15 mouse cellular contexts compared by ENCODE assay signal in the genomic region with DNA sequence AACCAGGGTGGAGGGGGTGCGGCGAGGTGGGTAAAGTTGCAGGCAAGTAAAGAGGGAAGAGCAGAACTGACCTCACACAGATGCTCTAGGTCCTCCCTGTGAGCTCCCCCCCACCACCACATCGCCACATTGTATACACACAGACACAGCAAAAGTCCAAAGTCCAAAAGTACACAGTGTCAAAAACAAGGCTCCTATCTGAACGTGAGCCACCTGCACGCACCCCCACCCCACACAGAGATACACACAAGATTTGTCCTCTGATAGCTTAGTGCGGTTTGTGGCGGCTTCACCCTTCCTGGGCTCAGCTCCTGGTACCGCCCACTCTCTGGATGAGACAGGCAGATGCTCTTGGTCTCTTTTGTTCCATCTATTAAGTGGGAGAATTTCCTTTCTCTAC. TPM values are rescaled to one million over a fixed set of nuclear protein-coding genes. Genes with fewer than 3 reads are reported as not detected.
DNase-seq lines count a peak whose midpoint lies in the region; ATAC-seq and TF ChIP-seq lines count a peak whose summit lies in the region.
"Had no signal": no experiment of that assay in that cellular context is flagged by ENCODE, and none has a peak within 500 bp of the region (broad histone marks: within the 10 kb centered on the region; RNA-seq: fewer than 3 reads in every experiment).

No protein-coding gene starts in this region.

- H3K4me3 ChIP-seq in limb, embryonic 10.5 days, result peak overlapping the region; percentile 18; the same call in 1 of the 2 replicates
- no peak overlapping the region for H3K4me3 ChIP-seq in liver, postnatal 0 days (ENCODE audit: low read depth, low read length)
- H3K4me3 ChIP-seq in kidney, embryonic 16.5 days (ENCODE audit: low read length), result no peak overlapping the region
- H3K4me3 ChIP-seq in forebrain, embryonic 14.5 days (ENCODE audit: low read depth, low read length), result no peak overlapping the region
- H3K4me3 ChIP-seq: erythroblast, embryonic 14.5 days; neural tube, embryonic 13.5 days had no signal

- H3K27ac ChIP-seq in limb, embryonic 10.5 days, result peak overlapping the region; percentile 89
- peak overlapping the region; percentile 44 for H3K27ac ChIP-seq in liver, postnatal 0 days (ENCODE audit: low read depth)
- H3K27ac ChIP-seq in kidney, embryonic 16.5 days (ENCODE audit: low read length), result no peak overlapping the region
- no peak overlapping the region for H3K27ac ChIP-seq in forebrain, embryonic 14.5 days (ENCODE audit: low read depth, low read length)
- H3K27ac ChIP-seq: neural tube, embryonic 13.5 days had no signal

- peak; percentile 48; the same call in 1 of the 2 replicates for TF ChIP-seq EP300 in liver, postnatal 0 days (IDR thresholded peaks at IDR 0.05; ENCODE audit: low read depth)

- no peak overlapping the region for H3K9ac ChIP-seq in liver, postnatal 0 days (replicated peaks)
- no peak overlapping the region for H3K9ac ChIP-seq in kidney, embryonic 16.5 days (replicated peaks; ENCODE audit: low read length)
- no peak overlapping the region for H3K9ac ChIP-seq in forebrain, embryonic 14.5 days (ENCODE audit: low read length)
- H3K9ac ChIP-seq: neural tube, embryonic 13.5 days had no signal

- H3K9me3 ChIP-seq in limb, embryonic 10.5 days (replicated peaks), result no peaks in the 10 kb centered on the region
- H3K9me3 ChIP-seq in liver, postnatal 0 days (ENCODE audit: low read length), result no peaks in the 10 kb centered on the region
- H3K9me3 ChIP-seq in kidney, embryonic 16.5 days (ENCODE audit: low read length), result no peaks in the 10 kb centered on the region
- no peaks in the 10 kb centered on the region for H3K9me3 ChIP-seq in forebrain, embryonic 14.5 days (replicated peaks; ENCODE audit: control insufficient read depth, low read length)
- H3K9me3 ChIP-seq: neural tube, embryonic 13.5 days had no signal

- peak; percentile 93 for ATAC-seq in liver, postnatal 0 days
- ATAC-seq in kidney, embryonic 16.5 days (ENCODE audit: low FRiP score, low TSS enrichment), result no peak
- ATAC-seq in forebrain, embryonic 14.5 days, result no peak
- ATAC-seq: hindbrain, embryonic 16.5 days; midbrain, embryonic 16.5 days had no signal

- no peak for TF ChIP-seq CTCF in liver, postnatal 0 days (IDR thresholded peaks at IDR 0.05; ENCODE audit: low read depth)

- WGBS in limb, embryonic 10.5 days, result 83% methylated on average over 8 of the region's 8 CpGs
- WGBS in liver, postnatal 0 days (ENCODE audit: insufficient replicate concordance), result 46% methylated on average over 8 of the region's 8 CpGs
- WGBS in kidney, embryonic 16.5 days, result 72% methylated on average over 8 of the region's 8 CpGs
- WGBS in forebrain, embryonic 14.5 days, result 85% methylated on average over 8 of the region's 8 CpGs

- no peak overlapping the region for H3K4me2 ChIP-seq in liver, postnatal 0 days (ENCODE audit: low read depth, low read length)
- no peak overlapping the region for H3K4me2 ChIP-seq in kidney, embryonic 16.5 days (replicated peaks; ENCODE audit: low read depth, low read length)
- no peak overlapping the region for H3K4me2 ChIP-seq in forebrain, embryonic 14.5 days (ENCODE audit: low read length)
- H3K4me2 ChIP-seq: neural tube, embryonic 13.5 days had no signal

- H3K4me1 ChIP-seq in limb, embryonic 10.5 days, result peaks cover 59% of the 10 kb centered on the region
- peaks cover 17% of the 10 kb centered on the region for H3K4me1 ChIP-seq in liver, postnatal 0 days (ENCODE audit: insufficient read depth)
- peaks cover 13% of the 10 kb centered on the region for H3K4me1 ChIP-seq in kidney, embryonic 16.5 days (ENCODE audit: insufficient read depth, low read length)
- H3K4me1 ChIP-seq in forebrain, embryonic 14.5 days (ENCODE audit: control insufficient read depth, insufficient read depth, low read length), result peaks cover 14% of the 10 kb centered on the region

- peaks cover 32% of the 10 kb centered on the region for H3K27me3 ChIP-seq in limb, embryonic 10.5 days (ENCODE audit: low read depth, poor library complexity, severe bottlenecking)
- H3K27me3 ChIP-seq in liver, postnatal 0 days (ENCODE audit: insufficient read depth, low read length), result no peaks in the 10 kb centered on the region
- no peaks in the 10 kb centered on the region for H3K27me3 ChIP-seq in kidney, embryonic 16.5 days (ENCODE audit: insufficient read depth, low read length)
- H3K27me3 ChIP-seq in forebrain, embryonic 14.5 days (replicated peaks; ENCODE audit: control insufficient read depth, insufficient read depth, low read length), result no peaks in the 10 kb centered on the region
- H3K27me3 ChIP-seq: neural tube, embryonic 13.5 days had no signal

- H3K36me3 ChIP-seq in limb, embryonic 10.5 days, result no peaks in the 10 kb centered on the region
- H3K36me3 ChIP-seq in liver, postnatal 0 days (replicated peaks; ENCODE audit: insufficient read depth, low read length), result no peaks in the 10 kb centered on the region
- H3K36me3 ChIP-seq in kidney, embryonic 16.5 days (ENCODE audit: insufficient read depth, low read length), result no peaks in the 10 kb centered on the region
- no peaks in the 10 kb centered on the region for H3K36me3 ChIP-seq in forebrain, embryonic 14.5 days (ENCODE audit: control insufficient read depth, insufficient read depth, low read length)
- H3K36me3 ChIP-seq: neural tube, embryonic 13.5 days had no signal

- peak; percentile 69 for DNase-seq in testis, postnatal 14 days (ENCODE audit: low spot score)
- no peak for DNase-seq in testis, postnatal 10 days (ENCODE audit: low spot score)
- DNase-seq in limb, embryonic 10.5 days (ENCODE audit: low spot score), result no peak
- peak; percentile 54 for DNase-seq in liver, postnatal 0 days
- no peak for DNase-seq in kidney, adult 11 months
- no peak for DNase-seq in forebrain, embryonic 14.5 days (ENCODE audit: low spot score)
- DNase-seq: adrenal gland, postnatal 25 days; kidney, postnatal 10 days; spleen, adult 18-20 months had no signal

RNA-seq across cellular contexts. Expression of a gene that starts 50.0 kb away (rescaled TPM):
- polyA plus RNA-seq in limb, embryonic 10.5 days (2016; fragmentation: Nextera tagmentation; extraction: Ambion mirVana), result not detected in 2 replicates
- not detected in 2 replicates for polyA plus RNA-seq in liver, postnatal 0 days (2015; fragmentation: Nextera tagmentation; extraction: Ambion mirVana)
- polyA plus RNA-seq in kidney, embryonic 16.5 days (2015; fragmentation: Nextera tagmentation; extraction: Ambion mirVana), result not detected in 2 replicates
- polyA plus RNA-seq in forebrain, embryonic 14.5 days (2014; fragmentation: Nextera tagmentation; extraction: Ambion mirVana), result not detected in 2 replicates
- polyA plus RNA-seq: erythroblast, embryonic 14.5 days; heart, embryonic 14.5 days; hindbrain, embryonic 16.5 days; midbrain, embryonic 16.5 days; neural tube, embryonic 13.5 days had no signal

Comparison
In these comparisons a context has a peak if more than half of its experiments do, and no peak if none do; other contexts are left out.
1. DNase-seq: peak in testis, postnatal 14 days (single experiment) and liver, postnatal 0 days (single experiment); none in testis, postnatal 10 days (single experiment), limb, embryonic 10.5 days (single experiment), kidney, adult 11 months (single experiment) and forebrain, embryonic 14.5 days (single experiment).
2. H3K27ac ChIP-seq: peak in limb, embryonic 10.5 days (single experiment) and liver, postnatal 0 days (single experiment); none in kidney, embryonic 16.5 days (single experiment) and forebrain, embryonic 14.5 days (single experiment).